Mouse (Mus musculus) lung, postnatal 0 days (tissue): Measurements from ENCODE around the gene Tas2r119. TPM values are rescaled to one million over a fixed set of nuclear protein-coding genes. Genes with fewer than 3 reads are reported as not detected.
A peak's percentile ranks its signal among the peaks of the same experiment; 100 is the strongest.

Source experiments
- ATAC-seq: fragments of 200-750 bp; cut with Nextera tagmentation; 2 replicates; pipeline ENCODE4 v1.8.0; 2017; ENCODE audit warnings: moderate library complexity
- DNase-seq: peaks from one replicate; pipeline ENCODE4 v3.0.0-alpha.2; 2016; ENCODE audit warnings: low spot score
- H3K27ac ChIP-seq: fragments of 300-500 bp; sonication (generic); 2 replicates; pipeline ENCODE4 v1.5.1; 2014; ENCODE audit warnings: antibody characterized with exemption, mild to moderate bottlenecking, low read length, mixed read lengths
- H3K27me3 ChIP-seq: fragments of 300-500 bp; sonication (generic); replicated peaks from 2 replicates; pipeline ENCODE4 v1.6.1; 2014; ENCODE audit warnings: low read length, mixed read lengths; ENCODE audit not compliant: insufficient read depth
- H3K36me3 ChIP-seq: fragments of 300-500 bp; sonication (generic); 2 replicates; pipeline ENCODE4 v1.6.1; 2014; ENCODE audit warnings: low read length, mixed read lengths; ENCODE audit not compliant: insufficient read depth
- H3K4me1 ChIP-seq: fragments of 300-500 bp; sonication (generic); 2 replicates; pipeline ENCODE4 v1.6.1; 2014; ENCODE audit warnings: antibody characterized with exemption, low read depth, low read length, mixed read lengths; ENCODE audit not compliant: insufficient read depth
- H3K4me2 ChIP-seq: fragments of 300-500 bp; sonication (generic); replicated peaks from 2 replicates; pipeline ENCODE4 v1.6.1; 2014; ENCODE audit warnings: low read depth, mild to moderate bottlenecking, low read length, moderate library complexity, mixed read lengths
- H3K4me3 ChIP-seq: fragments of 300-500 bp; sonication (generic); 2 replicates; pipeline ENCODE4 v1.5.1; 2014; ENCODE audit warnings: low read depth, low read length
- H3K9ac ChIP-seq: fragments of 300-500 bp; sonication (generic); replicated peaks from 2 replicates; pipeline ENCODE4 v1.6.1; 2014; ENCODE audit warnings: low read depth, mild to moderate bottlenecking
- H3K9me3 ChIP-seq: fragments of 300-500 bp; sonication (generic); 2 replicates; pipeline ENCODE4 v1.6.1; 2016; ENCODE audit warnings: low read length, mixed read lengths
- CTCF ChIP-seq: IDR thresholded peaks from 2 replicates; pipeline ENCODE4 v1.5.1; 2016; ENCODE audit warnings: antibody characterized with exemption, mild to moderate bottlenecking
- EP300 ChIP-seq: IDR thresholded peaks from 2 replicates; pipeline ENCODE4 v1.6.1; 2016; ENCODE audit warnings: antibody characterized with exemption, mild to moderate bottlenecking, control low read depth
- WGBS: fragments of 180-500 bp; shearing (Covaris S2); extraction: QIAGEN DNeasy Blood & Tissue Kit; methylation state at CpG from one replicate; pipeline ENCODE4 v1.1.7; 2014; 5-methylcytosine and 5-hydroxymethylcytosine counted together
- polyA plus RNA-seq: library from polyadenylated mRNA; unstranded; fragments of >200 nt; fragmentation: Nextera tagmentation; extraction: Ambion mirVana; gene quantifications from 2 replicates; pipeline ENCODE4 v1.2.1, GENCODE M21; 2015

Gene Tas2r119
- polyA plus RNA-seq, 1 experiment from 2014 or later = not detected

- TF ChIP-seq EP300 = no peak
- no peak for TF ChIP-seq CTCF
- ATAC-seq = no peak
These were observed 7.9 kb downstream of the Tas2r119 start for GRCm38 (mm10) chr15:32184964-32185363.

GRCm38 (mm10) chr15:32189879-32190278 lies 12.8 kb downstream of the Tas2r119 start:
- Histone ChIP-seq H3K27ac (no peak overlapping the region), H3K9me3 (no peaks in the 10 kb centered on the region), H3K4me1 (no peaks in the 10 kb centered on the region), H3K27me3 (no peaks in the 10 kb centered on the region), H3K4me3 (no peak overlapping the region), H3K4me2 (no peak overlapping the region), H3K36me3 (no peaks in the 10 kb centered on the region), H3K9ac (no peak overlapping the region)
- 39% methylated on average over 3 of the region's 3 CpGs for WGBS
- TF ChIP-seq EP300 (no peak), CTCF (no peak)
- no peak for ATAC-seq
- no peak for DNase-seq

More at GRCm38 (mm10) chr15:32184964-32185363, 7.9 kb downstream of the Tas2r119 start:
- no peaks in the 10 kb centered on the region for H3K36me3 ChIP-seq
- no peak overlapping the region for H3K4me2 ChIP-seq
- H3K27ac ChIP-seq = no peak overlapping the region
- H3K9me3 ChIP-seq = no peaks in the 10 kb centered on the region
- no peaks in the 10 kb centered on the region for H3K27me3 ChIP-seq
- DNase-seq = no peak
- no peak overlapping the region for H3K4me3 ChIP-seq
- no peak overlapping the region for H3K9ac ChIP-seq
- H3K4me1 ChIP-seq = no peaks in the 10 kb centered on the region

- H3K9ac ChIP-seq = no peak overlapping the region
- no peak for DNase-seq
- TF ChIP-seq CTCF = no peak
- no peak for TF ChIP-seq EP300
- WGBS = 73% methylated on average over 6 of the region's 6 CpGs
- no peaks in the 10 kb centered on the region for H3K36me3 ChIP-seq
- no peaks in the 10 kb centered on the region for H3K27me3 ChIP-seq
- H3K4me1 ChIP-seq = no peaks in the 10 kb centered on the region
- no peaks in the 10 kb centered on the region for H3K9me3 ChIP-seq
- H3K4me3 ChIP-seq = no peak overlapping the region
- no peak for ATAC-seq
- no peak overlapping the region for H3K4me2 ChIP-seq
- no peak overlapping the region for H3K27ac ChIP-seq
These were observed 13.3 kb downstream of the Tas2r119 start for GRCm38 (mm10) chr15:32190436-32190835.

GRCm38 (mm10) chr15:32192948-32193347 lies 15.9 kb downstream of the Tas2r119 start:
- WGBS = 49% methylated on average over 1 of the region's 1 CpGs
- no peak overlapping the region for H3K4me2 ChIP-seq
- H3K4me3 ChIP-seq = no peak overlapping the region
- ATAC-seq (peak; percentile 80), DNase-seq (peak; percentile 32)
- TF ChIP-seq EP300 (peak; percentile 68), CTCF (no peak)
- no peaks in the 10 kb centered on the region for H3K4me1 ChIP-seq
- H3K27ac ChIP-seq = no peak overlapping the region
- H3K9me3 ChIP-seq = no peaks in the 10 kb centered on the region
- no peaks in the 10 kb centered on the region for H3K27me3 ChIP-seq
- no peaks in the 10 kb centered on the region for H3K36me3 ChIP-seq
- no peak overlapping the region for H3K9ac ChIP-seq

GRCm38 (mm10) chr15:32198076-32198475 lies 21.0 kb downstream of the Tas2r119 start:
- Histone ChIP-seq H3K9me3 (no peaks in the 10 kb centered on the region), H3K4me2 (no peak overlapping the region), H3K36me3 (no peaks in the 10 kb centered on the region), H3K27me3 (no peaks in the 10 kb centered on the region), H3K9ac (no peak overlapping the region), H3K4me3 (no peak overlapping the region), H3K27ac (no peak overlapping the region), H3K4me1 (no peaks in the 10 kb centered on the region)
- TF ChIP-seq CTCF = no peak
- TF ChIP-seq EP300 = no peak
- DNase-seq (no peak), ATAC-seq (no peak)
- 66% methylated on average over 9 of the region's 9 CpGs for WGBS

- ATAC-seq = no peak
- Histone ChIP-seq H3K9ac (no peak overlapping the region), H3K27ac (no peak overlapping the region), H3K4me3 (no peak overlapping the region), H3K4me1 (no peaks in the 10 kb centered on the region), H3K4me2 (no peak overlapping the region), H3K9me3 (no peaks in the 10 kb centered on the region), H3K27me3 (no peaks in the 10 kb centered on the region), H3K36me3 (no peaks in the 10 kb centered on the region)
- DNase-seq = no peak
- 58% methylated on average over 5 of the region's 5 CpGs for WGBS
- no peak for TF ChIP-seq EP300
- no peak for TF ChIP-seq CTCF
These were observed 21.5 kb downstream of the Tas2r119 start for GRCm38 (mm10) chr15:32198561-32198960.

GRCm38 (mm10) chr15:32203242-32203641 lies 26.2 kb downstream of the Tas2r119 start:
- no peak for ATAC-seq
- Histone ChIP-seq H3K36me3 (no peaks in the 10 kb centered on the region), H3K4me3 (no peak overlapping the region), H3K9me3 (no peaks in the 10 kb centered on the region), H3K27ac (no peak overlapping the region), H3K4me1 (no peaks in the 10 kb centered on the region), H3K4me2 (no peak overlapping the region), H3K27me3 (no peaks in the 10 kb centered on the region), H3K9ac (no peak overlapping the region)
- WGBS = 70% methylated on average over 5 of the region's 5 CpGs
- no peak for DNase-seq
- TF ChIP-seq CTCF = no peak
- TF ChIP-seq EP300 = no peak
